ENCODE assay signal across 1 mouse cellular context in genomic region chr1:171674467-171674866, GRCm38 (mm10).
TF ChIP-seq lines count a peak whose summit lies in the region.

No protein-coding gene starts in this region.

TF ChIP-seq in MEL, 35 proteins besides CTCF, POLR2A, EP300 and RAD21 (continued from another document):
- TF ChIP-seq MEF2A (IDR thresholded peaks at IDR 0.05; ENCODE audit: extremely low read depth, insufficient replicate concordance, low read depth, low read length, poor library complexity, severe bottlenecking) (no peak), TBP (IDR thresholded peaks at IDR 0.05; ENCODE audit: low read depth, low read length) (peak; percentile 64), SIN3A (IDR thresholded peaks at IDR 0.05; ENCODE audit: low read length) (peak; percentile 73; the same call in 1 of the 2 replicates), TCF12 (IDR thresholded peaks at IDR 0.05; ENCODE audit: low read depth, low read length) (peak; percentile 74), GATA1 (IDR thresholded peaks at IDR 0.05; ENCODE audit: low read depth, low read length) (peak; percentile 95), MAFK (IDR thresholded peaks at IDR 0.05; ENCODE audit: borderline replicate concordance, low read depth, low read length) (no peak), ELF1 (IDR thresholded peaks at IDR 0.05; ENCODE audit: low read depth, low read length) (no peak), ZKSCAN1 (IDR thresholded peaks at IDR 0.05; ENCODE audit: low read depth, low read length) (no peak), UBTF (IDR thresholded peaks at IDR 0.05; ENCODE audit: borderline replicate concordance, insufficient read depth, low read depth, low read length) (no peak), KAT2A (conservative IDR thresholded peaks at IDR 0.05; ENCODE audit: low read depth, low read length) (no peak), ZC3H11A (IDR thresholded peaks at IDR 0.05; ENCODE audit: low read depth, low read length) (no peak), MYB (IDR thresholded peaks at IDR 0.05; ENCODE audit: low read depth, low read length) (peak; percentile 90)
